Mouse (Mus musculus): ENCODE data around the gene Slc4a3. TPM values are rescaled to one million over a fixed set of nuclear protein-coding genes. Genes with fewer than 3 reads are reported as not detected.
A peak's percentile ranks its signal among the peaks of the same experiment; 100 is the strongest.

Slc4a3 gene
- total RNA-seq (2021): 100 to 1,000 TPM; 203 to 204 TPM

DNA sequence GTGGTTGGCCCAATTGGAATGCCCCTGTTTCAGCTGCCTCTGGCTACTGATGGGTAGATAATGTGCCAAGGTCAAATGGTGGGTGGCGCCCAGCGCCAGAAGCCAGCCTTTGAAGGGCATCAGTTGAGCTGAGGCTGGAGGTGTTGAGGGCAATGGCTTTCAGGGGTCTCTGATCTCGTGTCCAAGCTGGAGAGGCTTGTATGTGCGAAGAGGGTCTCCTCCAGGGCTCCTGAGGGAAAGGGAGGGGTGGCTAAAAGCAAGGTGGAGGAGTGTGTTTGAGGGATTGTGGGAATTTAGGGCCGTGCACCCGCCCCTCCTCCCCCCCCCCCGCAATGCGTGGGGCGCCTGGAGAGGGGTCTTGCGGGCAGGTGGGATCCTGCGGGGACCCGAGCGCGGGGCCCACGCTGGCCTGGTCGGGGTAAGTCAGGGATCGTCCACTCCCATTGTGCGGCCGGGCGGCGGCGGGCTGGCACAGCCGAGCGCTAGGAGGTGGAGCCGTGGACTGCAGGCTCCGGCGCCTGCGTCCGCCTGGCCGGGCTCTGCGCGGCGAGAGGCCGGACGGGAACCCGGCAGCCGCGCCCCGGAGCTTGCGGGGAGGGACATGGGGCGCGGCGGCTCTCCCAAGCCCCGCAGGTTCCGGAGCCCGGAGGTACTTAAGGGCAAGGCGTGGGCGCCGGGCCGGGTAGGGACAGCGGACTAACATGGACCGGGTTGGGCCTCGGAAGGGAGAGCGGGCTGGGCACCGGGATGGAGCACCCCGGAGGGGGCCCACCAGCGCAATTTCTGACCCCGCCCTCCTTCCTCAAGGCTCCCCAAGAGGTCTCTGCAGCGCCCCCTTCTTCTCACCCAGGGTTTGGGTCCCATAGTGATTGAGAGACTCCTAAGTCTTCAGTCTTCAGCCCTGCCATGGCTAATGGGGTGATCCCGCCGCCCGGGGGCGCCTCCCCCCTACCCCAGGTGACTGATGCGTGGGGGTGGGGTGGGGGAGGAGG is at the start of gene Slc4a3:
Gene Slc4a3, plus strand, starts transcription at position 302 of the 992 bp plus-strand sequence.
- DNase-seq (ENCODE audit: extremely low spot score in 1 of 2, low spot score in 2 of 2): peak in 1 of 2 experiments; percentile 81
- intact Hi-C loops (cut with DNase I): no loop called here

GRCm38 (mm10) chr1:75498897-75499296 is 47.2 kb upstream of the Slc4a3 start:
- no peak for DNase-seq (ENCODE audit: extremely low spot score in 1 of 2, low spot score in 2 of 2)
- intact Hi-C loops (cut with DNase I): no loop called here

- no peak for DNase-seq (ENCODE audit: extremely low spot score in 1 of 2, low spot score in 2 of 2)
- intact Hi-C loops (cut with DNase I): no loop called here
These were observed 46.6 kb upstream of the Slc4a3 start for GRCm38 (mm10) chr1:75499441-75499840.

- intact Hi-C loops (cut with DNase I): no loop called here
These were observed 44.2 kb upstream of the Slc4a3 start for GRCm38 (mm10) chr1:75501905-75502304.

GRCm38 (mm10) chr1:75502945-75503650 is 43.0 kb upstream of the Slc4a3 start:
- intact Hi-C loops (cut with DNase I): no loop called here
- DNase-seq (ENCODE audit: extremely low spot score in 1 of 2, low spot score in 2 of 2): peak in 1 of 2 experiments; percentile 23

More at GRCm38 (mm10) chr1:75501905-75502304, 44.2 kb upstream of the Slc4a3 start:
- DNase-seq (ENCODE audit: extremely low spot score in 1 of 2, low spot score in 2 of 2): peak in 1 of 2 experiments; percentile 20

DNA sequence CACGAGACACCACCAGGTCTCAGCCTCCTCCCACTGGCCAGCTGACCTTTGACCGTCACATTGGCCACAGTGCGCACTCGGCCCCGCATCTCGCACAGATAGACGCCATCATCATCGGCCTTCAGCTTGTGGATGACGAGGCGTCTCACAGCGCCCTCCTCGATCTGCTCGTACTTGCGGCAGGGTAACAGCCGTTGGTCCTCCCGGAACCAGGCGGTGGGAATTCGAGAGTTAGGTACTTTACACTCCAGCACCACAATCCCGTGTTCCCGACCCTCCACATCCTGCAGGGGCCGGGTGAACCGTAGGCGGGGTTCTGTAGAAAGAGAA is 42.5 kb upstream of the Slc4a3 start:
- intact Hi-C loops (cut with DNase I): no loop called here
- DNase-seq (ENCODE audit: extremely low spot score in 1 of 2, low spot score in 2 of 2): peak in 1 of 2 experiments; percentile 40

DNA sequence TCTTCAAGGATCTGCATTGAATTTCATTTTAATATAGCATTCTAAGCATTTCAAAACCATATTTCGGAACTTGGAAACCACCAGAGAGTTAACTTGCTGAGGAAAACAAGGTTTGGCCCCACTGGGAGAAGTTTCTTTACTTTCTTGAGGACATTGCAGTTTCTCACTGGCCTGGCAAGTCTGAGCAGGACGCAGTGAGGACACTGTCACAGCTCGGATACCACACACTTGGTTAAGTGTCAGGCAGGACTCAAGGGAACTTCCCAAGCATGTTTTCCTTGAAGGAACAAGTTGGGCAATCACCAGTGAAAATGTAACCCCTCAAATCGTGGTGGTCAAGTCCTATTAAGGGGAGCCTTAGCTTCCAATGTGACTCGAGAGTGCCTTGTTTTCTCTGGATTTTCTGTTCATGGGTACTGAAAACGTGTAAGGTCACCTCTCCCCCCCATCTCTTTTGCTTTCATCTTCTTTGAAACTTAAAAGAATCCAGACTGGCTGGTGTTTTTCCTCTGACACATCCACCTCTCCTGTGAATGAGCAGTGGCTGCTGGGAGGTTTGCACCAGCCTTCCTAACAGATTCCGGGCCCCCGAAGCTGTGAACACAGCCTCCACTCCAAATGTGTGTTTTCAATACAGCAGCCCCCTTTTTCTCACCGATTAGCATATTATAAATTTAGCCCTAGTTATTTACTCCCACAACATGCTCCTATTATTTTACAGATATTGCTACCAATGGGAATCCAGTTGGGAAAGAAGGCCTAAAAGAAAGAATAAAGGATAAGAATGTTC is 41.6 kb upstream of the Slc4a3 start:
- intact Hi-C loops (cut with DNase I): no loop called here
- peak in 1 of 2 experiments; percentile 30 for DNase-seq (ENCODE audit: extremely low spot score in 1 of 2, low spot score in 2 of 2)

DNA sequence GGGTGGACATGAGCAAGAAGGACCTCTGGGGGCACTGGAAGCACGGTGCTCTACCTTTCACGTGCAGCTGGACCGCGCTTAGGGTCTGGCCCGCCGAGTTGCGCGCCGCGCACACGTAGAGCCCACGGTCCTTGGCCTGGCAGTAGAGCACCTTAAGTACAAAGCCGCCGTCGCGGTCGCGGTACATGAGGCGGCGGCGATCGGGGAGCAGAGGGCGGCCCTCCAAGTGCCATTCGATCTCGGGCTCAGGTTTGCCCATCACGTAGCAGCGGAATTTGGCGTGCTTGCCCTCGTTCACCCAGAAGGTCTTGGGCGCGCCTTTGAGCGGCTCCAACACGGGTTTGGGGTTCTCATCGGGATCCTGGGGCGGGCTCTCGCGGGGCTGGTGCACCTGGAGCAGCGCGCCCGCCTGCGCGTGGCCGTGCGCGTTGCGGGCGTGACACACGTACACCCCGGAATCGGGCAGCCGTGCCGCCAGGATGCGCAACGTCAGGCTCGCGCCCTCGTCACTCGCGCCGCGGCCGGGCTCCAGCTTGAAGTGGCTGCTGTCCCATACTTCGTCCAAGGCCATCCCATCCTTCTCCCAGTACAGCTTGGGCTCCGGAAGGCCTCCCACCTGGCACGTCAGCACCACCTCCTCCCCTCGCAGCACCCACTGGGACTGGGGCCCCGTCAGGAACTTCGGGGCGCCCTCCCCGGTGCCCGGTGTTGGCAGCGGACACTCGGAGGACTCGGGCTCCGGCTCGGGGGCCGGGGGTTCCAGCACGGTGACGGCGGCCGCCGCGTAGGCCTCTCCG is 40.7 kb upstream of the Slc4a3 start:
- DNase-seq (ENCODE audit: extremely low spot score in 1 of 2, low spot score in 2 of 2): peak; percentile 73 to 84
- intact Hi-C loops (cut with DNase I): no loop called here

DNA sequence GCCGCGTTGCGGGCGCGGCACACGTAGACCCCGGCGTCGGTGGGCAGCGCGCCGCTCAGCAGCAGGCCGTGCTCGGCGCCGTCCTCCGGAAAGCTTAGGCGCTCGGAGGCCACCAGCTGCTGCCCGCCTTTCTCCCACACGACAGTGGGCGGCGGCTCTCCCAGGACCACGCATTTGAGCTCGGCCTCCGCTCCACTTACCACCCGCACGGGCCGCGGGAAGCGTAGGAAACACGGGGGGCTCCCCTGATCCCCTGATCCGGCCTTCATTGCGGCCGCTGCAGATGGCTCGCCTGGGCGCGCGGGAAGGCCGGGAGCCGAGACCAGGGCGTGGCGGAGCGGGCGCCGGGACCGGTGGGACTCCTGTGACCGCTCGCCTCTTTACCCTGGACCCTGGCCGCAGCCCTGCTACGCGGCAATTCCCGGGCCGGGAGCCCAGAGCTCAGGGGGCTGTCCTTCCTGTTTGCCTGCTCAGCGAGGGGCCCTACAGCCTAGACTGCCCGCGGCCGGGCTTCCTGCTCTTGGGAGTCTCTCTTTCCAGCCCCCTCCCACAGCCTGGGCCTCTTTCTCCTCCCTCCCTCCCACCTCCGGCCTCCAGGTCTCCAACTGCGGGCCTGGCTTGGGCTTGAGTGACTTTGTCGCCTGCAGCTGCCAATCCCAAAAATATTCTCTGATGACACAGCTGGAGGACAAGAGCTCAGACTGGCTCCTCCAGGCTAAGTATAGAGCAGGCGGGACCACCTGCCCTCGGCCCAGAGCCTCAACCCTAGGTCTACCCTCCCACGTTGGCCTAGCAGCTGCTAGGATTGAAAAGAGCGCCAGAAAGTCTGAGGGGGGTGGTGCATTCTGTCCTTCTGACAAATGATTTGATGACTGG is 39.9 kb upstream of the Slc4a3 start, which contains the start of gene Obsl1:
Gene Obsl1, minus strand, starts transcription at position 497 of the 876 bp plus-strand sequence.
- DNase-seq (ENCODE audit: extremely low spot score in 1 of 2, low spot score in 2 of 2): peak in 1 of 2 experiments; percentile 88
- intact Hi-C loops (cut with DNase I): no loop called here

DNA sequence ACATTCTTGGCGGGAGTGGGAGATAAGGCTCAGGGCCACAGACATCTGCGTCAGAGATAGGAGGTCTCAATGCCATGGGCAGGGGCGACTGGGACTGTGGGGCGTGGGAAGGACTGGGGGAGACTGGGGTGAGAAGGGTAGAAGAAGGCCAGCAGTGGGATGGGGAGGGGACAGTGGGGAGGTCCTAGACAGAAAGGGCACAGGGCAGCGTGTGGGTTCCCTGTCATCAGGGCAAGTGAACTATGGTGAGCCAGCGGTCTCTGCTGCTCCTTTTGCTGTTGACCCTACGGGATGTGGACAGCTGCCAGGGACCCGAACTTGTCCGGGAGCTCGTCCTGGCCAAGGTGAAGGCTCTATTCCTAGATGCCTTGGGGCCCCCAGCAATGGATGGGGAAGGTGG is 39.1 kb upstream of the Slc4a3 start, which contains the start of gene Inha:
Gene Inha, plus strand, starts transcription at position 72 of the 400 bp plus-strand sequence.
- intact Hi-C loops (cut with DNase I): no loop called here
- no peak for DNase-seq (ENCODE audit: extremely low spot score in 1 of 2, low spot score in 2 of 2)

GRCm38 (mm10) chr1:75509586-75509985 is 36.5 kb upstream of the Slc4a3 start:
- intact Hi-C loops (cut with DNase I): no loop called here

GRCm38 (mm10) chr1:75510154-75510553 is 35.9 kb upstream of the Slc4a3 start:
- intact Hi-C loops (cut with DNase I): no loop called here

More at GRCm38 (mm10) chr1:75509586-75509985, 36.5 kb upstream of the Slc4a3 start:
- DNase-seq (ENCODE audit: extremely low spot score in 1 of 2, low spot score in 2 of 2): peak in 1 of 2 experiments; percentile 30

DNA sequence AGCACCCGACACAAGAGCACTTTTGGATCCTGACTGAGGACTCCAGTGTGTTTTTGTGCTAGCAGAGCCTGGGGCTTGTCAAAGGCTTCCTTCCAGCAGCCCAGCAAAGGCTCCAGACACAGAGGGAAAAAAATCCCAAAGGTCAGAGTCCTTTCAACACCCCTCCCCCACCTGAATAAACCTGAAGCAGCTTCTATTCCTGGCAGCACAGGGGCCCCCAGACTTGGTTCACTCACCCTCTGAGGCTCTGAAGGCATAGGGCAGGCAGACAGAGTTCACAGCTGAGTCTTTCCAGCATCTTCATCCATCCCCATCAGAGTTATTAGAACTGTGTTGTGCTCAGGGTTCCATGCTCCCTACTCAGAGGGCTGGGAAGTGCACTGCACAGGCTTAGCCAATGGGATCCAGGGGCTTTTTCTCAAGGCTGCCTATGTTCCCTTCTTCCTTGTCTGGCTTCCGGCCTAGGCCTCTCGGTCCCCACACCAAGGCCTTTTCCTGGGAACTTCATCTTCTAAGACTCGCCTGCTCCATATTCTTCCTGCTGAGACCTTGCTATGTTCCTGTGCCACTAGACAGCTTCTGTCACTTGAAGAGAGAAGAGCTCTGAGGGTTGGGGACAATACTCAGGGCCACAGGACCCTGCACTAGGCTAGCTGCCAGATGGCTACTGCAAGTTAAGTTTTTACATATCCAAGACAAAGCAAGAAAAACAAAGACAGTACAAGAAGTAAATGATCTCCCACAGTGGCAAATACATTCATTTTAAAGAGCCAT is 34.4 kb upstream of the Slc4a3 start:
- DNase-seq (ENCODE audit: extremely low spot score in 1 of 2, low spot score in 2 of 2): no peak
- intact Hi-C loops (cut with DNase I): no loop called here

More at GRCm38 (mm10) chr1:75510154-75510553, 35.9 kb upstream of the Slc4a3 start:
- no peak for DNase-seq (ENCODE audit: extremely low spot score in 1 of 2, low spot score in 2 of 2)

DNA sequence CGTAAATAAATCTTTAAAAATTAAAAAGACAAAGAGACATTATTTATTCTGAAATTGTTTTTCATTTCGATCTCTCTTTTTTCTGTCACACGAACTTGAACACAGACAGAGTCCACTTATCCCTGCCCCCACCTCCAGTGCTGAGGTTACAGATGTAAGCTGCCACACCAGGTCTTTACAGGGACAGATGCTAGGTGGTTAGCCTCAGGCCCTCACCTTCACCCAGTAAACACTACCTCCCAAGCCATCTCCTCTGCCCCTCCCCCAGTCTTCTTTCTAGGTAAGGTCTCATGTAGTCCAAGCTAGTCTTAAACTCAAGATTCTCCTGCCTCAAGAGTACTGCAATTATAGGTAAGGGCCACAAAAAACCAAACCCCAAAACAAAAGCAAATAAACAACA is 33.5 kb upstream of the Slc4a3 start:
- intact Hi-C loops (cut with DNase I): no loop called here
- DNase-seq (ENCODE audit: extremely low spot score in 1 of 2, low spot score in 2 of 2): no peak

GRCm38 (mm10) chr1:75516703-75517380 is 29.2 kb upstream of the Slc4a3 start:
- intact Hi-C loops (cut with DNase I): no loop called here
- DNase-seq (ENCODE audit: extremely low spot score in 1 of 2, low spot score in 2 of 2): no peak

DNA sequence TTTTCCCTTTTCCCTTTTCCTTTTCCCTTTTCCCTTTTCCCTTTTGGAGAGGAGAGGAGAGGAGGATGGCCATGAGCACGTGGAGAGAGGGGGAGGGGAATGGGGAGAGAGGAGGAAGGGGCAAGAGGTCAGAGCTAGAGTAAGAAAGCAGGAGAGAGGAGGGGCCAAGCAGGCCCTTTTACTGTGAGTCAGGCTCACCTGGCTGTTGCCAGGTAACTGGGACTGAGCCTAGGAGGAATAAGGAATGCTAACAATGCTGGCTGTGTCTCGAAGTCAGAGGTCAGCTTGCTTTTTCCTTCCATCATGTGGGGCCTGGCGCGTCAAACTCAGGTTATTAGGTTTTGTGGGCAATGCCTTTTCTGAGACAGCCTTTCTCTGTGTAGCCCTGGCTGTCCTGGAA is 28.1 kb upstream of the Slc4a3 start:
- DNase-seq (ENCODE audit: extremely low spot score in 1 of 2, low spot score in 2 of 2): no peak
- intact Hi-C loops (cut with DNase I): no loop called here
